Mouse (Mus musculus) heart, postnatal 0 days (tissue): ENCODE measurements at regions not wholly inside any gene's neighbourhood (a gene's known extent, or its start where the extent isn't known, plus 50 kb on each side); places are given as distances from the start of the nearest gene placed in this dataset.

Source experiments
- CTCF ChIP-seq: IDR thresholded peaks from 2 replicates; pipeline ENCODE4 v1.5.1; 2016; ENCODE audit warnings: antibody characterized with exemption, control low read depth, low read depth
- EP300 ChIP-seq: IDR thresholded peaks from 2 replicates; pipeline ENCODE4 v1.6.1; 2016; ENCODE audit warnings: antibody characterized with exemption, low read depth

DNA sequence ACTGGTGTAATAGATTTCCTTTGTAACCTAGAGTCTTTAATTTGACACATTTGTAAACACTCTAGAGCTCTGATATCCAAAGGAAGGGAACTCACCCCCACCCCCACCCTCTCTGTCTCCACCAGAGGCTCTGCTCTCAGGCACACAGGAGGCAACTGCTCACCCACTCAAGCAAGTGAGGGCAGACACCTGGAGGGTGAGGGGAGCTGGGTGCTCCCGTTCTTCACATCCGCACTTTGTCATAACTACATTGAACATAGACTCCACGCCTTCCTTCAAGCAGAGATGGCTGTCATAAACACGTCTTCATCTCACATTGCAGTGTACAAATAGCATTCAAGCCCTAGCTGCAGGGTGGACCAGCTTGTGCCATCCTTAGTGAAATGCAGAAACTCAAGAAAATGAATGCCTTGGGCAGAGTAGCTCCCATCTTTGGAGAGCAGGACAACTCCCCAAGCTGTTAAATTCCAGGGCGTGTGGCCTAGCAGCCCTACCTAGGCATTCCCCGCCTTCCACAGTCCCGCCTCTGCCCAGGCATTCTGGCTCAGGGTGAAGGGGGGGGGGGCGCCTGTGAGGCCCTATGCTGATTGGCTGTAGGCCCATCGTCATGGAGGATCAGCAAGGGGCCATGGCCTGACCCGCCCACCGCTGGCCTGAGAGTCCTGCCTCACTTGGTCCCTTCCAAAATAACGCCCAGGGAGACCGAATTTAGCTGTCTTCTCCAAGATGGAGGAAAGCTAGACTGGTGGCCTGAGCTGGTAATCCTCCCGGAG is 72.9 kb downstream of the Psmg1 start:
- TF ChIP-seq EP300 (no peak), CTCF (no peak)
